Mouse (Mus musculus) lung, postnatal 10 days (tissue): ENCODE results near the gene Cd177.
"Not testable (repeated sequence)": the region's sequence is repeated elsewhere in the genome, so short reads cannot be mapped to it uniquely, and the experiment has no call there.

Source experiments
- DNase-seq: peaks from one replicate; pipeline ENCODE4 v3.0.0; 2021

Cd177 gene

GRCm38 (mm10) chr7:24760211-24760610, at the start of gene Cd177:
TSS of gene Cd177 (minus strand) at chr7:24760311.
- no peak for DNase-seq

DNA sequence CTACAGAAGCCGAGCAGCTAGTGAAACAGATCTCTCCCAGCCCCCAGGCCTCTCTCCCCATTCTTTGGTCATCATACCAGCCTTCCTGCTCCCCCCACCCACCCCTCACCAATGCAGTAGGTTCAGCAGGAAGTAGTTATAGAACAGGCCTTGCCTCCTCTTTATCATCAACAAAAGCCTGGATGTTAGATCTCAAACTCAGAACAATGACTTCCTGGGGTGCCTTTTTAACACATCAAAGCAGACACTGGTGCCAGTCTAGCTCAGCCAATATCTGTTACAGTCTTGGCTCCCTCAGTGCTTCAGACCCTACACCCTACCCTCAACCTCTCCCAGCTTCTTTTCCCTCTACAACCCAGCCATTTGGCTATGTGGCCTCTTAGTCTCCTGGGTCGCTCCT, 48.9 kb upstream of the Cd177 start:
- DNase-seq: no peak

DNA sequence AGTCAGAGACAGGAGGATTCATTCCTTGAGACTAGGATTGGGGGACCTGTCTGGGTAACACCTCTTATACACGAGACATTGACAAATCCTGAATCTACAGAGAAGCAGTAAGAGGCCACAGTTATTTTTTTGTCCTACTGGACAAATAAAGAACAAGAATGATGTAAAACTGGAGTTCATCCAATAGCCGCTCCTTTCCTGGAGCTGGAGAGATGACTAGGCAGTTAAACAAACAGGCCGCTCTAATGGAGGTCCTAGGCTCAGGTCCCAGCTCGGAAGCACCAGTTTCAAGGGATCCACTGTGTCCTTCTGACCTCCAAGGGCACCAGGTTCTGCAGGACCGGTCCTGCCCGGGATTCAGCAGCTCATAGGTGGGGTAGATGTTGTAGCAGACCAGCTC, 44.7 kb upstream of the Cd177 start:
- DNase-seq: no peak

GRCm38 (mm10) chr7:24802149-24802767, 42.1 kb upstream of the Cd177 start:
- no peak for DNase-seq

DNA sequence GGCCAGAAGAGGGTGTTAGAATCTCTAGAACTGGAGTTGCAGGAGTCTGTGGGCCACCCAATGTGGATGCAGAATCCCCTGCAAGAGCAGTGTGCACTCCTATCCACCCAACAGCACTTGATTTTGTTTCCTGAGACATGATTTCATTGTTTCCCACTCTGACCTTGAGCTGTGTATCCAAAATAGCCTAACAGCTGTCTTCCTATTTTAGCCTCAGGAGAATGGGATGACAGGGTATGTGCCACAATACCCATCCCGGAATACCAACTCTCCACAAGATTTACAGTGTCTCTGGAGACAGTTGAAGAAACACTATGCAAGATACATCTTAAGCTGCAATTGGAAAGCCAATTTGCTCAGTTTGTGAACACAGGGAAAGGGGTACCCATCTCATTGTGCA, 37.8 kb upstream of the Cd177 start:
- no peak for DNase-seq

GRCm38 (mm10) chr7:24776918-24777317, 16.8 kb upstream of the Cd177 start, which contains the start of gene Ceacam10:
TSS of gene Ceacam10 (plus strand) at chr7:24777206.
- not testable (repeated sequence) for DNase-seq

- no peak for DNase-seq
Measured at GRCm38 (mm10) chr7:24776145-24776544, 16.0 kb upstream of the Cd177 start.

DNA sequence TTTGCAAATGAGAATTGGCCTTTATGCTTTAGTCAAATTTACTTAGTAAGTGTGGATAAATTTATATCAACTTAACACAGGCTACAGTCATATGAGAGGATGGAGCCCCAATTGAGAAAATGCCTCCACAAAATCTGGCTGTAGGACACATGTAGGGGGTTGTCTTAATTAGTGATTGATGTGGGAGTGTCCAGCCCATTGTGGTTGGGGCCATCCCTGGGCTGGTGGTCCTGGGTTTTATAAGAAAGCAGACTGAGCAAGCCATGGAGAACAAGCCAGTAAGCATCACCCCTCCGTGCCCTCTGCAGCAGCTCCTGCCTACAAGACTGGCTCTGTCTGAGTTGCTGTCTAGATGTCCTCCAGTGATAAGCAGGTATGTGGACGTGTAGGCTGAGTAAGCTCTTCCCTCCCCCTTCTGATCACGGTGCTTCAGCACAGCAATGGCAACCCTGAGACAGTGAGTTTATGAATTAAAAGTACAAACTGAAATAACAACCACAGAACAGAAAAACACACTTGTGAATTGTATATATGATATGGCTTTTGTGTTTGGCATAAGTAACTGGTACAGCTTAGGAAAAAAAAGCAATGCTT, 13.9 kb upstream of the Cd177 start:
- DNase-seq: no peak

DNA sequence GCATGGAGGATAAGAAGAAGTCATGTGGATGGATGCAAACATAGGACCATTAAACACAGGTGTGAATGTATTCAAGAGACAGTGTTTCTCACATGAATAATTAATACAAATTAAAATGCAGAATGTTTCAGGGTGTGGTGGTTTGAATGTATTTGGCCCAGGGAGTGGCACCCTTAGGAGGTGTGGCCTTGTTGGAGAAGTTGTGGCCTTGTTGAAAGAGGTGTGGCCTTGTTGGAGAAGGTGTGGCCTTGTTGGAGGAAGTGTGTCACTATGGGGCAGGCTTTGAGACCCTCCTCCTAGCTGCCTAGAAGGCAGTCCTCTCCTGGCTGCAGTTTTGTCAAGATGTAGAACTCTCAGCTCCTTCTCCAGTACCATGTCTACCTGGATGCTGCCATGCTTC, 11.2 kb upstream of the Cd177 start:
- no peak for DNase-seq

DNA sequence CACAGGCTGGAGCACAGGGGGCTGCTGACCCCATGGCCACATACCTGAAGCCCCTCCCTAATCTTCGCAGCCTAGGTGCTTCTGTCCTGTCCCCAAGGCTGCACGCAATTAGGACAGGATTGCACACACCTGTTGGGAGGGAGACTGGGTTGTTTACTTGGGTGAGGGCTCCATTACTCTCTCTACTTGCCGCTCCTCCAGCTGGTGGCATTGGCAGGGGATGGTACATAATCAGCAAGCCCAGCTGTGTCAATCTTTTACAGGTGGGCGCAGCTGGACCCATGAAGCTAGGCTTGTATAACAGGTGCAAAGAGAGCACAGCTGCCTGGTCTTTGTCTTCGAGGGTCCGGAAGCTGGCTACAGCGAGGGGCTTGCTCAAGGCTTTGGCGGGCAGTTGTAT, 2.5 kb upstream of the Cd177 start:
- no peak for DNase-seq

DNA sequence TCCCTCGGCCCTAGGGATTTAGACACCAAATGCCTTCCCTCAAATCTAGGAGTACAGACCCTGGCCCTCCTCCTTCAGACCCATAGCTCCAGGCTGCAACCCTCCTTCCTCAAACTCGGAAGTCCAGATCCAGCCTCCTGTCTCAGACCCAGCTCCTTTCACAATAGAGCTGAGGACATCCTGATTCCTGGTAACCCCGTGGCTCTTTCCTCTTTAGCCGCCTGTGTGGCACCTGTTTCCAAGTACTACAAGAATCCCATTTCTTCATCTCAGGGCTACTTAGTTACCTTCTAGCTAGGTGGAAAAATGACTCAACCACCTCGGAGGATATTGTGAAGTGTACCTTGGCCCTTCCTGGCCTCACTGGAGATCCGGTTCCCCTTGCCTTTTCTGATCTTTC, 1.1 kb upstream of the Cd177 start:
- DNase-seq: no peak

GRCm38 (mm10) chr7:24758520-24758919, 1.6 kb downstream of the Cd177 start:
- no peak for DNase-seq

DNA sequence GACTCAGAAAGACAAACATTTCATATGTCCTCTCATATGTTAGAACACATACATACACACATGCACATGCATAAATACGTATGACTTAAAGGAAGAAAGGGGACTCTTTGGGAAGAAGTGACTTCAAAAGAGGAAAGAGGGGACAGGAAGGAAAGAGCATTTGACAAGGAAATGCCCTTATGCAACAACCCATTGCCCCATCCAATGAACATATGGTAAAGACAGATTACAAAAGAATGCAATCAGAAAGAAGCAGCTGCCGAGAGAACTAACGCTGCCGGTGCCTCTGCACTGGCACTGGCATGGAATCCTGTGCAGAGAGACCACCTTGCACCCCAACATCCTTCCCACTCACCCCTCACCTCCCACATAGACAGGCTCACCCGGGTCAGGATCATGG, 6.6 kb downstream of the Cd177 start:
- DNase-seq: no peak

DNA sequence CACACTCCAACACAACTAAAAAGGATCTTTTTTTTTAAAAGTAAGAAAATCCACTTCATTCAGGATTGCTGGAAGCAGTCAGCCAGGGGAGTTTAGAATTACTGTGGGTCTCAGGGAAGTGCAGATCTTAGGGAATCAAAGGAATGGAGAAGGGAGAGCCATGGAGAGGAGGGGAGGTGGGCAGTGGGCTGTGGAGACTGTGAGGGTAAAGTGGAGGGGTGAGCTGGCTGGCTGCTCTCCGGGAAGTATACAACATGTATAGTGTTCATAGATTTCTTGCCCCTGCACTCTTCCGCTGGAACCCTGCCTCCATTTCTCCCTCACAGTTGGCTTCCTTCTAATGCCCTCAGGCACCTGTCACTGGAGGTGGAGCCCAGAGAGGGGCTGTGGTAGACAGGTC, 8.5 kb downstream of the Cd177 start:
- DNase-seq: no peak

- DNase-seq: no peak
Measured at GRCm38 (mm10) chr7:24750695-24751094, 9.4 kb downstream of the Cd177 start.

DNA sequence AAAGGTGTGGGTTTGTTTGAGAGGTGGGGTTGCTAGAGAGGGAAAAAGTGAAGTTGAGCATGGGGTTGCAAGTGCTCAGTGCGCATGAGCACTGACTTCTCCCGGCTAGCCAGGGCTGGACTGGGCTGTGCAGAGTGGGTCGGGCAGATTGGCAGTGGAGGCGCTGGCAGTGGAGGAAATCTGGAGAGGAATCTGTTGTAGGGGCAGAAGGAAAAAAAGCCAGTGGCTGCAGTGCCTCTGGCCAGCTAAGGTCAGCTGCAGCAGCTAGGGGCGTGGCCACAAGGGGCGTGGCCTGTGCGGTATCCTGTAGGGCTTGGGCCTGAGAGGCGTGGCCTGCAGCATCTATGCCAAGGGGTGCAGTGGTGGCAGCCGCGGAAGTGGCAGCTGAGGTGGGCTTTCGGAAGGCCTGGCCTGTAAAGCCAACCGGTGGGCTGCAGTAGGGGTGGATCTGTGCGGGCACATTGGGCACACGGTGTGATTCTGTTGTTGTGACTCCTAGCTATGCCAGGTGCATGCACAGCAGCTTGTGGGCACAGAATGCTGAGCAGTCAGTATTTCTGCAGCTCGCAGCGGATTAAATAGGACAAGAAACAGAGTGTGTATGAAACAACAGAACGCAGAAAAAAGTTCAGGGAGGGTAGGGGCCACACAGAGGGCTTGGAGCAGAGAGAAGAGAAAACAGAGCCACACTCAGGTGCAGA, 24.0 kb downstream of the Cd177 start:
- DNase-seq: peak; percentile 36

- DNase-seq: not testable (repeated sequence)
Measured at GRCm38 (mm10) chr7:24726808-24727207, 33.3 kb downstream of the Cd177 start, which contains the start of gene Gm4763. TSS of gene Gm4763 (minus strand) at chr7:24726908.

DNA sequence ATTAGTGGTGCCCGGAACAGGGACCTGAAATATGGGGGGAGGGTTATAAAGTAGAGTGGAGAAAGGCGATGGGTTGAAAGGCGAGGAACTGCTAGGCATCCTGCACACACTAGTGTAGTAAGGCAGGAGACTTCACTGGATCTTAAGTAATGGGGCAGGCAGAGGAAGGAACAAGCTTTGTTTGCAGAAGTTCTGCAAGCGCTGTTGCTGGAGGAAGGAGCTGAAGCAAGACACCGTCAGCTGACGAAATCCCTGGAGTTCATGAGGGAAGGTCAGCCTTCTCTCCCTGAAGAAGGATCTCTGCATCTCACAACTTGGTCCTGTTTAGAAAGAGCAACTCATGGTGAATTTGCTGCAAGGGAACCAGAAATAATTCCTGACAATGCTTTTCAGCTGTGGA, 45.1 kb downstream of the Cd177 start:
- no peak for DNase-seq

GRCm38 (mm10) chr7:24708832-24709292, 51.2 kb downstream of the Cd177 start, which contains the start of gene BC049730:
TSS of gene BC049730 (plus strand) at chr7:24709242.
- no peak for DNase-seq

DNA sequence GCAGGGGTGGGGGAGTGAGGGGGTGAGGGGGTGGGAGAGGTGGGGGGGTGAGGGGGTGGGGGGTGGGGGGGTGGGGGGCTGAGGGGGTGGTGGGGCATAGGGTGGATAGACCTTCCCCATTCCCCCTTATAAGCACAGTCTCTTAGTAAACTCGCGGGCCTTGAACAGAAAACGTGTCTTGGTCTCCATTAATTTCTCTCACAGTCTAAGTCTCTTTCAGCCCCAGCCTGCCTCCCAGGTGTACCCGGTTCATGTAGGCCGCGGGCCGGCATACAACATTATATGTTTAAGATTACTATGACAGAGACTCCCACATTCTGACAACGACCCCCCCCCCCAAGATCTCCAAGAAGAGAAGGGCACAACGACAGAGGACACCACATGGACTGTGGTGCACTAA, 57.3 kb downstream of the Cd177 start:
- DNase-seq: not testable (repeated sequence)

GRCm38 (mm10) chr7:24697891-24698290, 62.2 kb downstream of the Cd177 start:
- DNase-seq: not testable (repeated sequence)
